Mouse (Mus musculus) left cerebral cortex, adult 6 months (tissue): ENCODE measurements around the gene Olfr913. TPM values are rescaled to one million over a fixed set of nuclear protein-coding genes. Genes with fewer than 3 reads are reported as not detected.

Experiments used
- long read RNA-seq, 2 experiments: library from polyadenylated mRNA; unstranded; transcript quantifications; one replicate each; pipeline ENCODE4 v2.0.0; 2019 to 2020
- polyA plus RNA-seq: library from polyadenylated mRNA; unstranded; fragments of <200 nt; fragmentation: Nextera tagmentation; gene quantifications from 2 replicates; pipeline ENCODE4 v1.2.3, GENCODE M21; 2021

Gene Olfr913
- not detected in 2 replicates for polyA plus RNA-seq
- long read RNA-seq, experiment 1: 0 reads
- long read RNA-seq, experiment 2: 0 reads

GRCm38 (mm10) chr9:38592459-38592858, at the start of gene Olfr913:
Gene Olfr913 (plus strand): TSS chr9:38592759.

GRCm38 (mm10) chr9:38579878-38580277, 12.7 kb upstream of the Olfr913 start, which contains the start of gene Olfr912:
Gene Olfr912 (plus strand): TSS chr9:38580178.

GRCm38 (mm10) chr9:38604802-38605201, 12.2 kb downstream of the Olfr913 start, which contains the start of gene Olfr914:
Gene Olfr914 (plus strand): TSS chr9:38605102.

Other genes with a start within 250 kb of the Olfr913 start
- gene Olfr898, start 244.3 kb upstream of the Olfr913 start, polyA plus RNA-seq: not detected in 2 replicates
- gene Olfr250, start 225.9 kb upstream of the Olfr913 start, polyA plus RNA-seq: not detected in 2 replicates
- not detected in 2 replicates for gene Olfr251, start 215.7 kb upstream of the Olfr913 start, polyA plus RNA-seq
- not detected in 2 replicates for gene Olfr147, start 191.1 kb upstream of the Olfr913 start, polyA plus RNA-seq
- not detected in 2 replicates for gene Olfr901, start 163.3 kb upstream of the Olfr913 start, polyA plus RNA-seq
- not detected in 2 replicates for gene Olfr902, start 145.1 kb upstream of the Olfr913 start, polyA plus RNA-seq
- not detected in 2 replicates for gene Olfr904, start 129.6 kb upstream of the Olfr913 start, polyA plus RNA-seq
- not detected in 2 replicates for gene Olfr905, start 121.7 kb upstream of the Olfr913 start, polyA plus RNA-seq
- not detected in 2 replicates for gene Olfr906, start 105.7 kb upstream of the Olfr913 start, polyA plus RNA-seq
- gene Olfr907, start 97.0 kb upstream of the Olfr913 start, polyA plus RNA-seq: not detected in 2 replicates
- gene Olfr911-ps1, start 71.2 kb upstream of the Olfr913 start, polyA plus RNA-seq: not detected in 2 replicates
- gene Olfr910, start 54.9 kb upstream of the Olfr913 start, polyA plus RNA-seq: not detected in 2 replicates
- gene Olfr912, start 12.6 kb upstream of the Olfr913 start, polyA plus RNA-seq: not detected in 2 replicates
- not detected in 2 replicates for gene Olfr914, start 12.3 kb downstream of the Olfr913 start, polyA plus RNA-seq
- not detected in 2 replicates for gene Olfr916, start 67.1 kb downstream of the Olfr913 start, polyA plus RNA-seq
- gene Olfr917, start 73.1 kb downstream of the Olfr913 start, polyA plus RNA-seq: not detected in 2 replicates
- gene Olfr918, start 81.8 kb downstream of the Olfr913 start, polyA plus RNA-seq: not detected in 2 replicates
- not detected in 2 replicates for gene Olfr919, start 110.9 kb downstream of the Olfr913 start, polyA plus RNA-seq
- 4.6 and 5.1 TPM in 2 replicates for gene Vwa5a, start 125.5 kb downstream of the Olfr913 start, polyA plus RNA-seq
- gene Olfr920, start 159.5 kb downstream of the Olfr913 start, polyA plus RNA-seq: not detected in 2 replicates
- not detected in 2 replicates for gene Olfr921, start 180.3 kb downstream of the Olfr913 start, polyA plus RNA-seq
- gene Olfr922, start 221.9 kb downstream of the Olfr913 start, polyA plus RNA-seq: not detected in 2 replicates
- not detected in 2 replicates for gene Olfr923, start 233.8 kb downstream of the Olfr913 start, polyA plus RNA-seq